Mouse (Mus musculus) intestine, postnatal 0 days (tissue): Measurements from ENCODE around the gene Nlgn3. TPM values are rescaled to one million over a fixed set of nuclear protein-coding genes. Genes with fewer than 3 reads are reported as not detected.

Source experiments
- ATAC-seq: fragments of 200-750 bp; cut with Nextera tagmentation; 2 replicates; pipeline ENCODE4 v1.8.0; 2017; ENCODE audit warnings: mild to moderate bottlenecking, moderate TSS enrichment, moderate library complexity
- H3K27ac ChIP-seq: fragments of 300-500 bp; sonication (generic); 2 replicates; pipeline ENCODE4 v1.5.1; 2014; ENCODE audit warnings: mild to moderate bottlenecking, low read depth, low read length, moderate library complexity
- H3K27me3 ChIP-seq: fragments of 300-500 bp; sonication (generic); replicated peaks from 2 replicates; pipeline ENCODE4 v1.6.1; 2014; ENCODE audit warnings: low read length, mixed read lengths; ENCODE audit not compliant: control insufficient read depth, insufficient read depth
- H3K36me3 ChIP-seq: fragments of 300-500 bp; sonication (generic); 2 replicates; pipeline ENCODE4 v1.6.1; 2014; ENCODE audit warnings: mild to moderate bottlenecking, moderate library complexity; ENCODE audit not compliant: control insufficient read depth, insufficient read depth
- H3K4me1 ChIP-seq: fragments of 300-500 bp; sonication (generic); replicated peaks from 2 replicates; pipeline ENCODE4 v1.6.1; 2014; ENCODE audit warnings: antibody characterized with exemption, low read length, mixed read lengths; ENCODE audit not compliant: control insufficient read depth, insufficient read depth
- H3K4me2 ChIP-seq: fragments of 300-500 bp; sonication (generic); replicated peaks from 2 replicates; pipeline ENCODE4 v1.6.1; 2014; ENCODE audit warnings: low read depth, mild to moderate bottlenecking, moderate library complexity
- H3K4me3 ChIP-seq: fragments of 300-500 bp; sonication (generic); 2 replicates; pipeline ENCODE4 v1.5.1; 2014; ENCODE audit warnings: low read depth, low read length
- H3K9ac ChIP-seq: fragments of 300-500 bp; sonication (generic); 2 replicates; pipeline ENCODE4 v1.6.1; 2014; ENCODE audit warnings: mild to moderate bottlenecking, low read depth, low read length
- H3K9me3 ChIP-seq: fragments of 300-500 bp; sonication (generic); 2 replicates; pipeline ENCODE4 v1.6.1; 2016; ENCODE audit warnings: mixed run types; ENCODE audit not compliant: control insufficient read depth
- CTCF ChIP-seq: sonication (generic); IDR thresholded peaks from 2 replicates; pipeline ENCODE4 v1.5.1; 2016; ENCODE audit warnings: low read depth, mild to moderate bottlenecking, control low read depth, antibody characterized with exemption, moderate library complexity
- WGBS: fragments of 180-500 bp; shearing (Covaris S2); extraction: QIAGEN DNeasy Blood & Tissue Kit; methylation state at CpG from one replicate; pipeline ENCODE4 v1.1.7; 2014; 5-methylcytosine and 5-hydroxymethylcytosine counted together
- polyA plus RNA-seq: library from polyadenylated mRNA; unstranded; fragments of >200 nt; fragmentation: Nextera tagmentation; extraction: Ambion mirVana; gene quantifications from 2 replicates; pipeline ENCODE4 v1.2.1, GENCODE M21; 2015

The Nlgn3 gene
- polyA plus RNA-seq, 1 experiment from 2014 or later, result 2.2 TPM

GRCm38 (mm10) chrX:101319775-101320174, 20.8 kb downstream of the Nlgn3 start:
- H3K36me3 ChIP-seq, result no peaks in the 10 kb centered on the region

GRCm38 (mm10) chrX:101325989-101326899, 27.3 kb downstream of the Nlgn3 start:
- WGBS, result 37% methylated on average over 8 of the region's 8 CpGs
- no peak overlapping the region for H3K27ac ChIP-seq
- no peaks in the 10 kb centered on the region for H3K36me3 ChIP-seq
- no peak for ATAC-seq
- H3K4me3 ChIP-seq, result no peak overlapping the region
- TF ChIP-seq CTCF, result no peak
- H3K4me2 ChIP-seq, result no peak overlapping the region
- H3K9ac ChIP-seq, result no peak overlapping the region
- H3K27me3 ChIP-seq, result no peaks in the 10 kb centered on the region
- no peaks in the 10 kb centered on the region for H3K9me3 ChIP-seq
- H3K4me1 ChIP-seq, result no peaks in the 10 kb centered on the region

More at GRCm38 (mm10) chrX:101319775-101320174, 20.8 kb downstream of the Nlgn3 start:
- Histone ChIP-seq H3K4me3 (no peak overlapping the region), H3K9ac (no peak overlapping the region), H3K4me2 (no peak overlapping the region), H3K27ac (no peak overlapping the region), H3K27me3 (no peaks in the 10 kb centered on the region), H3K9me3 (no peaks in the 10 kb centered on the region), H3K4me1 (no peaks in the 10 kb centered on the region)
- TF ChIP-seq CTCF, result no peak
- no peak for ATAC-seq
- WGBS, result 94% methylated on average over 12 of the region's 12 CpGs

DNA sequence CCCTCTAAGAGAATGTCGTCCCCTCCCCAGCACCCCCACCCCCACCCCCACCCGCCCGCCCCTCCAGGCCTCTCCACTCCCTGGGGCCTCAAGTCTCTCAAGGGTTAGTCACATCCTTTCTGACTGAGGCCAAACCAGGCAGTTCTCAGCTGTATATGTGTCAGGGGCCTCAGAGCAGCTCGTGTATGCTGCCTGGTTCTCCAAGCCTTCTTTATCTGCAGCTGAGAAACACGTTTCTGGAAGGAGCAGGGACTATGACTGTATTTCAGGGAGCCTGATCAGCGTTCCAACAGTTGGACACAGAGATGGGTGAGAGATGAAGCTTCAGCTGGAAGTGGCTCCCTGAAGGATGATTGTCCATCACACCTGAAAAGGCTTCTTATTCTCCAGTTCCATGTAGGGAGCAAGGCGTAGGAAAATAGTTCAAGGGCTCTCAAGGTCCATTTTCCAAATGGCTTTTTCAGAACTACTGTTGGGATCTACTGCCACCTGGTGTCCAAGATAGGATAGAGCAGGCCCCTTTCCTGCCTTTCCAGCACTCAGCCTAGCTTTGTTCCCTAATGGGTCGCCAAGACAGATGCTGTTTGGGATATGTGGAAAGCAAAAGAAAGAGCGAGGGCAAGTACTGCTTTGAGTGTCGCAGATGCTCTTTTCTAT, 30.5 kb downstream of the Nlgn3 start:
- Histone ChIP-seq H3K36me3 (no peaks in the 10 kb centered on the region), H3K4me3 (no peak overlapping the region), H3K9me3 (no peaks in the 10 kb centered on the region), H3K4me1 (no peaks in the 10 kb centered on the region), H3K27ac (no peak overlapping the region), H3K9ac (no peak overlapping the region), H3K4me2 (no peak overlapping the region), H3K27me3 (no peaks in the 10 kb centered on the region)
- peak; percentile 87 for TF ChIP-seq CTCF
- no peak for ATAC-seq
- WGBS, result 19% methylated on average over 10 of the region's 10 CpGs

DNA sequence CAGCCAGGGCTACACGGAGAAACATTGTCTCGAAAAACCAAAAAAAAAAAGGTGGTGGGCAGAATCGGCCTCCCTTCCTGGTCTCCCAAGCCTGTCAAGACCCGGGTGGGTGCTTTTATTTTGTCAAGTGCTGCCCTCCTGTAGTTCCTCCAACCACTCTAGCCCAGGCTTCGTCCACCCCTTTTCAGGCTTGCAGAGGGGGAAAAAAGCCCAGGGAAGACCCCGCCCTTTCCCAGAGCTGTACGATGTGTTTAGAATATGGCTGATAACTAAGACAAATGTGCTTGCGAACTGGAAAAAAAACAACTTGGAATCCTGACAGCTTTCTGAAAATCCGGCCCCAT, 33.0 kb downstream of the Nlgn3 start:
- no peaks in the 10 kb centered on the region for H3K9me3 ChIP-seq
- H3K4me3 ChIP-seq, result peak overlapping the region; percentile 4; the same call in 1 of the 2 replicates
- ATAC-seq, result peak; percentile 11; the same call in 1 of the 2 replicates
- 41% methylated on average over 9 of the region's 9 CpGs for WGBS
- no peaks in the 10 kb centered on the region for H3K36me3 ChIP-seq
- H3K4me2 ChIP-seq, result peak overlapping the region; percentile 55
- H3K4me1 ChIP-seq, result no peaks in the 10 kb centered on the region
- H3K27me3 ChIP-seq, result no peaks in the 10 kb centered on the region
- 0 out of 2 replicates have a peak overlapping the region, but pooled peaks have one; percentile 2 for H3K9ac ChIP-seq
- H3K27ac ChIP-seq, result peak overlapping the region; percentile 67
- TF ChIP-seq CTCF, result no peak

- H3K4me2 ChIP-seq, result peak overlapping the region; percentile 63
- ATAC-seq, result peak; percentile 98
- H3K27me3 ChIP-seq, result no peaks in the 10 kb centered on the region
- no peaks in the 10 kb centered on the region for H3K9me3 ChIP-seq
- H3K4me1 ChIP-seq, result no peaks in the 10 kb centered on the region
- H3K4me3 ChIP-seq, result peak overlapping the region; percentile 36
- no peak for TF ChIP-seq CTCF
- 0 out of 2 replicates have a peak overlapping the region, but pooled peaks have one; percentile 2 for H3K9ac ChIP-seq
- WGBS, result 26% methylated on average over 49 of the region's 49 CpGs
- peak overlapping the region; percentile 68 for H3K27ac ChIP-seq
- no peaks in the 10 kb centered on the region for H3K36me3 ChIP-seq
Measured at GRCm38 (mm10) chrX:101332375-101333211, 33.6 kb downstream of the Nlgn3 start.

DNA sequence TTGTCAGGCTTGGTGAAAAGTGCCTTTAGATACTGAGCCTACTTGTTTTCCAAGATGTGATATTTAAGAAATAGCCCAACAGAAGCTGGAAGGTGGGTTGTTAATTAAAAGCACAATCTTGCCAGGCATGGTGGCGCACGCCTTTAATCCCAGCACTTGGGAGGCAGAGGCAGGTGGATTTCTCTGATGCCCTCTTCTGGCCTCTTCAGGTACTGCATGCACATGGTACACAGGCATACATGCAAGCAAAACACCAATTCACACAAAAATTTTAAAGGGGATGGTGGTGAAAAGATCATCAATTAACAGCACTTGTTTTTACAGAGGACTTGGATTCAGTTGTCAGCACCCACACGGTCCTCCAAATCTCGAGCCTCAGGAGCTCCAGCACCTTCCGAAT, 35.6 kb downstream of the Nlgn3 start:
- ATAC-seq, result no peak
- H3K4me1 ChIP-seq, result no peaks in the 10 kb centered on the region
- TF ChIP-seq CTCF, result peak; percentile 60
- 92% methylated on average over 5 of the region's 5 CpGs for WGBS
- no peak overlapping the region for H3K4me3 ChIP-seq
- no peak overlapping the region for H3K4me2 ChIP-seq
- H3K9ac ChIP-seq, result no peak overlapping the region
- H3K27ac ChIP-seq, result no peak overlapping the region
- H3K36me3 ChIP-seq, result no peaks in the 10 kb centered on the region
- H3K27me3 ChIP-seq, result no peaks in the 10 kb centered on the region
- H3K9me3 ChIP-seq, result no peaks in the 10 kb centered on the region
